Mouse (Mus musculus) myocyte (in vitro differentiated cells): ENCODE results near the gene Slc13a3.

Experiments
- CEBPB ChIP-seq: IDR thresholded peaks from 2 replicates; pipeline ENCODE4 v1.6.1; 2011; ENCODE audit warnings: mild to moderate bottlenecking, moderate library complexity; ENCODE audit not compliant: poor library complexity, insufficient read depth, severe bottlenecking
- E2F4 ChIP-seq: IDR thresholded peaks from one replicate; pipeline ENCODE4 v1.6.1; 2011; ENCODE audit warnings: mild to moderate bottlenecking, control low read depth, moderate library complexity; ENCODE audit not compliant: insufficient read depth
- MAX ChIP-seq: IDR thresholded peaks from one replicate; pipeline ENCODE4 v1.6.1; 2011; ENCODE audit warnings: low read depth, mild to moderate bottlenecking, control low read depth
- MYOD1 ChIP-seq, 3 experiments: IDR thresholded peaks; one replicate each; pipeline ENCODE4 v1.6.1; 2011; ENCODE audit warnings: control low read depth in 2 of 3, low read depth in 2 of 3, mild to moderate bottlenecking in 2 of 3, moderate library complexity in 1 of 3; ENCODE audit not compliant: insufficient read length in 2 of 3, control insufficient read depth in 1 of 3
- MYOG ChIP-seq, 3 experiments: IDR thresholded peaks; one replicate each; pipeline ENCODE4 v1.6.1; 2011; ENCODE audit warnings: control low read depth in 2 of 3, low read depth in 2 of 3, mild to moderate bottlenecking in 2 of 3; ENCODE audit not compliant: insufficient read length in 2 of 3, control insufficient read depth in 1 of 3, insufficient read depth in 1 of 3
- POLR2A ChIP-seq: IDR thresholded peaks from one replicate; pipeline ENCODE4 v1.6.1; 2011; ENCODE audit warnings: low read depth, mild to moderate bottlenecking, control low read depth, moderate library complexity; ENCODE audit not compliant: insufficient read length
- POLR2AphosphoS2 ChIP-seq: IDR thresholded peaks from one replicate; pipeline ENCODE4 v1.6.1; 2011; ENCODE audit warnings: low read depth, control low read depth; ENCODE audit not compliant: insufficient read length
- REST ChIP-seq: IDR thresholded peaks from one replicate; pipeline ENCODE4 v1.6.1; 2011; ENCODE audit warnings: mild to moderate bottlenecking, control low read depth, moderate library complexity; ENCODE audit not compliant: insufficient read depth, insufficient read length
- SRF ChIP-seq: IDR thresholded peaks from one replicate; pipeline ENCODE4 v1.6.1; 2011; ENCODE audit warnings: low read depth; ENCODE audit not compliant: control insufficient read depth, insufficient read length
- TCF12 ChIP-seq: IDR thresholded peaks from one replicate; pipeline ENCODE4 v1.6.1; 2011; ENCODE audit warnings: mild to moderate bottlenecking, control low read depth; ENCODE audit not compliant: poor library complexity, insufficient read depth, severe bottlenecking

GRCm38 (mm10) chr2:165515178-165515728, 42.2 kb upstream of the Slc13a3 start:
- TF ChIP-seq POLR2AphosphoS2 (no peak), CEBPB (no peak), POLR2A (no peak), E2F4 (no peak), MAX (no peak), SRF (no peak), REST (no peak), MYOD1 (IDR thresholded peaks at IDR 0.05; ENCODE audit: control insufficient read depth in 1 of 3, insufficient read length in 2 of 3, low read depth in 2 of 3) (peak in 2 of 3 experiments; percentile 79 to 82), TCF12 (no peak), MYOG (IDR thresholded peaks at IDR 0.05; ENCODE audit: control insufficient read depth in 1 of 3, insufficient read depth in 1 of 3, insufficient read length in 2 of 3, low read depth in 2 of 3) (peak in 1 of 3 experiments; percentile 1)
